Mouse (Mus musculus) E14TG2a.4 (cell line): Measurements from ENCODE around the gene Slc16a1.

Experiments used
- CTCF ChIP-seq: conservative IDR thresholded peaks from 2 replicates; pipeline ENCODE4 v1.5.1; 2014; ENCODE audit warnings: low read length
- NANOG ChIP-seq: IDR thresholded peaks from 2 replicates; pipeline ENCODE4 v1.6.1; 2014; ENCODE audit warnings: borderline replicate concordance, low read length, mixed read lengths
- POU5F1 ChIP-seq: IDR thresholded peaks from 2 replicates; pipeline ENCODE4 v1.6.1; 2014; ENCODE audit warnings: low read length, borderline replicate concordance

DNA sequence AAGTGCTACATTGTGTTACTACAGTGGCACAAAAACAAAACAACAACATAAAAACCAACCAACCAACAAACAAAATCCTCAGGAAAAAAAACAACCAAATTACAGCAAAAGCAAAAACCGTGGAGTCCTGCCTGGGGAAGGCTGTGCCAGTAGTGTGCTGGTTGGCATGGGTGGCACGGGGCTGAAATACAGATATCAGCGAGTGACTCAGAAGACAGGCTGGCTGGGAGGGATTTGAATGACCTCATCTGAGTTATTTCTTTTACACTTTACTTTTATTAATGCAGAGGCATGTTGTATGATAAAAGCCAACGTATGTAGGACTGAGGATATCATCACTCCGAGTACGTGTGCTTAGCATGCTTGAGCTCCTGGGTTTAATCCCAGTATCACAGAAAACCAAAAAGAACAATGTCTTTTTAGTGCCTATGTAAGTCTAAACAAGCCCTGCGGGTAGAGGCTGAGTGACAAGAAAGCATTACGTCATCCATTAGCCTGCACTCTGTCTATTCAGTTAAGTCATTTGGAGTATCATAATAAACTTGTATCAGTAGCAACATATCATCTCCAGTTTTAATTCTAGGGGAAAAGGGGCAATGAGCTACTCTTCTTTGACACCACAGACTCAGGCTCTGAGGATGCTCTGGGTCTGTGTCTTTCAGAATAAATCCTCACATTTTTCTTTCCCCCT, 28.6 kb upstream of the Slc16a1 start:
- TF ChIP-seq CTCF (no peak), NANOG (no peak), POU5F1 (no peak)
